Mouse (Mus musculus): ENCODE measurements around the gene Lrrc56. TPM values are rescaled to one million over a fixed set of nuclear protein-coding genes. Genes with fewer than 3 reads are reported as not detected.
A peak's percentile ranks its signal among the peaks of the same experiment; 100 is the strongest.

The Lrrc56 gene
- polyA plus RNA-seq, 1 experiment from 2014 or later = 12.9 TPM

DNA sequence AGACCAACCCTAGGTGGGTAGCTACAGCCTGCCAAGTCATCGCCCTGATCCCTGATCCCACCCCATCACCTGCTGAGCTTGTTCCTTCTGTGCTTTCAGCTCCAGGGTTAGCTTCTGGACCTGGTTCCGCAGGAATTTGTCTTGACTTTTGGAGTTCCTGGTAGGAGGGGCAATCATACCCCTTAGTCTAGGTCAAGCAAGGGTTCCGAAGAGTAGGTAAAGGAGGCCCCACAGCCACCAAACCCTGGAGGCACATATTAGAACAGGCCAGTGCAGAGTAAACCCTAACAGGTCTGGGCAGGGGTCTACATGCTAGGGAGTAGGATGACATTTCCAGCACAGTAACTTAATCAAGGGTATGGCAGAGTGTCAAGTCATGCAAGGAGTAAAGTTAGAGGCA lies 19.2 kb downstream of the Lrrc56 start:
- 80% methylated on average over 3 of the region's 3 CpGs for WGBS
- H3K9me3 ChIP-seq = no peaks in the 10 kb centered on the region

DNA sequence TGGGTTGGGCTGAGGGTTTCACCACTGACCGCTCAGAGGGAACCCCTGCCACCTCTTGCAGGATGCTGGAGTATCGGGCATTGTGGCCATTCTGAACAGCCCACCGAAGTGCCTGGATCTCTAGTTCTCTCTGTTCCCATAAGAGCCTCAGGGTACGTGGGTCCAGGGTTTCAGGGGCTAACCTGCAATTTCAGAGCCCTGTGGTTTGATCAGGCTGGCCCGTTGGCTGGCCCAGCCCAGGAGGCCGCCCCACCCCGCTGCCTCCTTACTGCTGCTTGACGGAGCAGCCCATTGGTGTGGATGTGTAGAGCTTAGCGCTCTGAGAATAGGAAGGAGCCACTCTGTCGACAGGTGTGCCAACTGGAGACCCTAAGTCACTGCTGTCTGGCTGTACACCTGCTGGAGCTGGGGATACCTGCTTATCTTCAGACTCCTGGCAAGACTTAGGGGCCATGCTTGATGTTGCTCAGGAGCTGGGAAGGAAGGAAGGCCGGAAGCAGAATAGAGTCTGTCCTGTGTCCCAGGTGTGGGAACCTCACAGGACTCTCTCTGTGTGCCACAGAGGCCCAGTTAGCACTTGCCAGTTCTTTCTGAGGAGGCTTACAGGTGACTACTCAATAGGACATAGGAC lies 19.8 kb downstream of the Lrrc56 start, which contains the start of gene Lmntd2:
Lmntd2 (minus strand) TSS at position 476 of the 631 bp plus-strand sequence.
- peak within 1 kb of the TSS; percentile 69 for H3K4me3 ChIP-seq
- no peaks in the 10 kb centered on the region for H3K9me3 ChIP-seq
- peak within 1 kb of the TSS; percentile 87 for H3K27ac ChIP-seq
- peaks cover 10% of the 10 kb centered on the region for H3K36me3 ChIP-seq
- no peaks in the 10 kb centered on the region for H3K27me3 ChIP-seq
- peak within 1 kb of the TSS; percentile 74 for H3K9ac ChIP-seq
- H3K4me1 ChIP-seq = peaks cover 19% of the 10 kb centered on the region
- ATAC-seq (ENCODE audit: low FRiP score, low read depth) = no peak
- H3K4me2 ChIP-seq (replicated peaks) = peak within 1 kb of the TSS; percentile 89
- 94% methylated on average over 11 of the region's 11 CpGs for WGBS

More for the DNA sequence above, 19.2 kb downstream of the Lrrc56 start:
- H3K4me3 ChIP-seq = no peak overlapping the region
- H3K36me3 ChIP-seq = peaks cover 4% of the 10 kb centered on the region; the same call in 1 of the 2 replicates
- no peak overlapping the region for H3K9ac ChIP-seq
- H3K27me3 ChIP-seq = no peaks in the 10 kb centered on the region
- H3K4me1 ChIP-seq = peaks cover 19% of the 10 kb centered on the region
- no peak overlapping the region for H3K4me2 ChIP-seq (replicated peaks)
- ATAC-seq (ENCODE audit: low FRiP score, low read depth) = no peak
- peak overlapping the region; percentile 4; the same call in 1 of the 2 replicates for H3K27ac ChIP-seq

DNA sequence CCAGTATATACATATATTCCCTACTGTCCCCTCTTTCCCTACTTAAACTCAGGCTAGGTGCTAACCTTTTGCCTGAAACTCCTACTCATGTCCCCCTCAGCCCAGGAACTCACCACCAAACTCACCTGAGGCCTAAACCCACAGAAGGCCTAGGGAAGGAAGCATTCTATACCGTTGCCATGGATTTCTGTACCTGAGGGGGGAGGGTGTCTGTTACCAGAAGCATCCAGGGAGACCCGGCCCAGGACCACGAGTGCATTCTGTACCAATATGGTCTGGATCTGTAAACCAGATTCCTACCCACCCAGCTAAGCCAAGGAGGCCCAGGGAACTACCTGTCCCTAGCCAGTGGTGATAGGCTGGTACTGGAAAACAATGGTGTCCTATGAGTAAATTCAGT lies 20.4 kb downstream of the Lrrc56 start:
- Histone ChIP-seq H3K4me1 (peaks cover 19% of the 10 kb centered on the region), H3K9ac (0 out of 2 replicates have a peak overlapping the region, but pooled peaks have one; percentile 19), H3K9me3 (no peaks in the 10 kb centered on the region), H3K27me3 (no peaks in the 10 kb centered on the region), H3K4me2 (replicated peaks) (no peak overlapping the region; the same call in 1 of the 2 replicates), H3K36me3 (peaks cover 16% of the 10 kb centered on the region), H3K4me3 (no peak overlapping the region), H3K27ac (peak overlapping the region; percentile 35; the same call in 1 of the 2 replicates)
- 70% methylated on average over 3 of the region's 3 CpGs for WGBS
- ATAC-seq (ENCODE audit: low FRiP score, low read depth) = no peak

DNA sequence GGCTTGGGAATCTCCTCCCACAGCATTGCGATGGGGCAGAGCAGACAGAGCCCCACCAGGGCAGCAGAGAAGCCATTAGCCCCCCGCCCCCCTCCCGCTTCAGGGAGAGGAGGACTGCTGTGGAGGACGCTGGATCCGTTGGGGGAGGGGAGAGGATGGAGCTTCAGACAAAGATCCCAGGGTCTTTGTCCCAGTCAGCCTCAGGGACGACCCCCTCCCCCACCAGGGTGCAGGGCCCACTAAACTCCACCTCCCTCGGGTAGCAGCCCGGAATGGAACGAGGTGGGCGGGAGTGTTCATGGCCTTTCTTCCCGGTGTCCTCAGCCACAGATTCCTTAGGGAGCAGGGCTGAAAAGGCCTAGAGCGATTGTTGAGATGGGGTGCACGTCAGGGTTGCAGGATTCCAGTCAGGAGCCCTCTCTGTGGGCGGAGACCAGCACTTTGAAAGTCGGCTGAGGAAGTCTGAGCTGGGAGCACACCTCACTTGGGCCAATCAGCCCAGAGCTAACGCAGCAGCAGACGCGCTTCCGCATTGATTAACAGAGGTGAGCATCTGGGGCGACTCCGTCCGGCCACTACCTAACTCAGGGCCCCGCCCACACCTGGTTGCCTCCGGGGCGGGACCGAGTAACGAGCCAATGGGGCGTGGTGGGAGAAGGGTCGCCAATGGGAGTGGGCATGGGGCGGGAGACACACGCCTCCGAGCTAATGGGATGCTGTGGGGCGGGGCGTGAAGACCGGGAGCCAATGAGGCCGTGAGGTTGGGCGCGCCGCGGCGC lies 21.3 kb downstream of the Lrrc56 start, which contains the start of gene Rassf7:
Rassf7 (plus strand) TSS at position 760 of the 779 bp plus-strand sequence.
- under 1% methylated on average over 41 of the region's 41 CpGs for WGBS
- no peaks in the 10 kb centered on the region for H3K27me3 ChIP-seq
- ATAC-seq (ENCODE audit: low FRiP score, low read depth) = peak; percentile 96
- peaks cover 22% of the 10 kb centered on the region for H3K36me3 ChIP-seq
- peak within 1 kb of the TSS; percentile 87 for H3K27ac ChIP-seq
- H3K4me2 ChIP-seq (replicated peaks) = peak within 1 kb of the TSS; percentile 89
- H3K9me3 ChIP-seq = no peaks in the 10 kb centered on the region
- peak within 1 kb of the TSS; percentile 69 for H3K4me3 ChIP-seq
- H3K4me1 ChIP-seq = peaks cover 25% of the 10 kb centered on the region
- H3K9ac ChIP-seq = peak within 1 kb of the TSS; percentile 74

DNA sequence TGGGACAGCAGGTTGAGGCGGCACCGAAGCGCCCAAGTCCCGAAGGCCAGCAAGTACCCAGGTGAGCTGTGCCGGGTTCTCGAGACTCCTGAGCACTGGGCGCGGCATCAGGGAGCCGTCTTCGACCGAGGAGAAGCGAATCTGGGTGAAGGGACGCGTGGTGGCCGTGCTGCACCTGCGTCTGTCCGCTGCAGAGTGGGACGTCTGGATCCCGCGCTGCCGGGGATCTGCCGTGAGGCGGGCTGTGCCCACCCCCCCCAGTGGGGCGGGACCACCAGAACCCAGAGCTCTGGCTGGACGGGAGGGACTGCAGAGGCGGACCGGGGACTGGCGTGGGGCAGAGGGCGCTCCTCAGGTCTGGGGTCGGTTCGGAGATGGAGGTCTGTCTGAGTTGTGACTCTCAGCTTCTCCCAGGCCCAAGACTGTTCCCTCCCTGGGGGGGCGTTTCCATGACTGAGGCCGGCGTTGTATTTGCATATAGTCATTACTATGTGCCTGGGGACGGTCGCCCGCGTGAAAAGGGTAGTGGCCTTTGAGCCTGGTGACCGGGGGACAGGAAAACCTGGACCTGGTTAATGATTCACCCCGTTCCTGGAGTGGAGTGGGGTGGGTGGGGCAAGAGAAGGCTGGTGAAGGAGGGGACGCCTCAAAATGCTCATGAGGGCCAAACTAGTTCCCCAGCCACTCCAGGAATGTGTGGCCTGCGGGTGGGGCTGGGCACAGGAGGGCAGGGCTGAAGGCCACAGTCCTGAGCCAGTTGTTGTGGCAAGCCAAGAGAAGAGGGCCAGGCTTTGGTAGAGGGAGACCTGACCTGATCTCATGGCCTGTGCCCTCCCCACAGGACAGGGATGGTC lies 22.1 kb downstream of the Lrrc56 start:
- H3K27ac ChIP-seq = peak overlapping the region; percentile 74
- under 1% methylated on average over 42 of the region's 42 CpGs for WGBS
- H3K9me3 ChIP-seq = no peaks in the 10 kb centered on the region
- H3K27me3 ChIP-seq = no peaks in the 10 kb centered on the region
- peaks cover 33% of the 10 kb centered on the region for H3K4me1 ChIP-seq
- peak overlapping the region; percentile 73 for H3K9ac ChIP-seq
- peaks cover 22% of the 10 kb centered on the region for H3K36me3 ChIP-seq
- peak; percentile 78 for ATAC-seq (ENCODE audit: low FRiP score, low read depth)
- peak overlapping the region; percentile 89 for H3K4me2 ChIP-seq (replicated peaks)
- H3K4me3 ChIP-seq = peak overlapping the region; percentile 69

DNA sequence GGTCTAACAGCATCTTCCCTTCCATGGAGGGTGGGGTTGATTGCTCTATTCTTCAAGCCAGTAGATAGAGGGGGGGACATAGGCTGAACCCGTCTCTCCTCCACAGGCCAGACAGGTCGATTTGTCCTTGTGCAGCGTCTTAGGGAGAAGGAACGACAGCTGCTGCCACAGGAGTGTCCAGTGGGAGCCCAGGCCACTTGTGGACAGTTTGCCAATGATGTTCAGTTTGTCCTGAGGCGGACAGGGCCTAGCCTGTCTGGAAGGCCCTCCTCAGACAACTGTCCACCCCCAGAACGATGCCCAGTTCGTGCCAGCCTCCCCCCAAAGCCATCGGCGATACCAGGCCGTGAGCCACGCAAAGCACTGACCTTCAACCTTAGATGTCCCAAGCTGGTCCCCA lies 22.9 kb downstream of the Lrrc56 start:
- peaks cover 36% of the 10 kb centered on the region for H3K4me1 ChIP-seq
- H3K4me2 ChIP-seq (replicated peaks) = peak overlapping the region; percentile 89
- ATAC-seq (ENCODE audit: low FRiP score, low read depth) = no peak
- WGBS = 90% methylated on average over 11 of the region's 11 CpGs
- peak overlapping the region; percentile 69 for H3K4me3 ChIP-seq
- 0 out of 2 replicates have a peak overlapping the region, but pooled peaks have one; percentile 74 for H3K27ac ChIP-seq
- H3K9ac ChIP-seq = peak overlapping the region; percentile 73
- H3K36me3 ChIP-seq = peaks cover 22% of the 10 kb centered on the region
- no peaks in the 10 kb centered on the region for H3K9me3 ChIP-seq
- no peaks in the 10 kb centered on the region for H3K27me3 ChIP-seq

DNA sequence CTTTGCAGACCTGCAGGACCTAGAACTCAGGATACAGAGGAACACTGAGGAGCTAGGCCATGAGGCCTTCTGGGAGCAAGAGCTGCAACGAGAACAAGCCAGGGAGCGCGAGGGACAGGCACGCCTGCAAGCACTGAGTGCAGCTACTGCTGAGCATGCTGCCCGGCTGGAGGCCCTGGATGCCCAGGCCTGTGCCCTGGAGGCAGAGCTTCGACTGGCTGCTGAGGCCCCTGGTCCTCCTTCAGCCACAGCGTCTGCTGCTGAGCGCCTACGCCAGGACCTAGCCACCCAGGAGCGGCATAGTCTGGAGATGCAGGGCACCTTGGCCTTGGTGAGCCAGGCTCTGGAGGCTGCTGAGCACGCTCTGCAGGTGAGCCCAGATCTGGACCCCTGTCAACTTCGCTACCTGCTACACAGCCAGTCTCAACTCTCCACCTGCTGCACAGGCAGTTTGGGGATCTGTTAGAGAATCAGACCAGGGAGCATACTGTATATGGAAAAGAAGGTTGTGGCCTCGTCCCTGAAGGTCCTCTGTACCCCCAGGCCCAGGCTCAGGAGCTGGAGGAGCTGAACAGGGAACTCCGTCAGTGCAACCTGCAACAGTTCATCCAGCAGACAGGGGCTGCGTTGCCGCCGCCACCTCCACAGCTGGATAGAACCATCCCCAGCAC lies 23.5 kb downstream of the Lrrc56 start:
- Histone ChIP-seq H3K4me1 (peaks cover 41% of the 10 kb centered on the region), H3K27me3 (no peaks in the 10 kb centered on the region), H3K4me3 (no peak overlapping the region; the same call in 1 of the 2 replicates), H3K27ac (no peak overlapping the region), H3K4me2 (replicated peaks) (peak overlapping the region; percentile 89), H3K9me3 (no peaks in the 10 kb centered on the region), H3K36me3 (peaks cover 22% of the 10 kb centered on the region), H3K9ac (peak overlapping the region; percentile 73)
- ATAC-seq (ENCODE audit: low FRiP score, low read depth) = no peak
- WGBS = 88% methylated on average over 17 of the region's 17 CpGs

DNA sequence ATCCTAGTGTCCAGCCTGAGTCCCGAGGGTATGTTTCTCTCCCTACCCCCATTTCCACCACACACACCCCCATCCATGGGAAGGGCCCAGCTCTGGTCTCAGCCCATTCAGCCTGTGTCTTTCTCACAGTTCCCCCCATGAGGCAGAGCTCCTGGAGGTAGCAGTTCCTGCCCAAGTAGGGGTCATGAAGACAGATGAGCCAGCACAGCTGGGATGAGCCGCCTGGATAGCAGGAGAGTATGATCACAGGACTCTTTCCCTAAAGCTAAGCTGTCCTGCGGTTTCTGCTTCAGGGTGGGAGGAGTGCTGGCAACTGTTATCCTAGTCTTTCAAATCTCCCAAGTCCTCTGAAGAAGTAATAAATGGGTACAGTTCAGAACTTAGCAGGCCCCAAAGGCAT lies 24.2 kb downstream of the Lrrc56 start:
- peaks cover 22% of the 10 kb centered on the region for H3K36me3 ChIP-seq
- no peak for ATAC-seq (ENCODE audit: low FRiP score, low read depth)
- H3K4me2 ChIP-seq (replicated peaks) = no peak overlapping the region
- 80% methylated on average over 3 of the region's 3 CpGs for WGBS
- no peak overlapping the region for H3K27ac ChIP-seq
- no peaks in the 10 kb centered on the region for H3K27me3 ChIP-seq
- no peak overlapping the region for H3K4me3 ChIP-seq
- H3K4me1 ChIP-seq = peaks cover 46% of the 10 kb centered on the region
- H3K9ac ChIP-seq = peak overlapping the region; percentile 45
- no peaks in the 10 kb centered on the region for H3K9me3 ChIP-seq

DNA sequence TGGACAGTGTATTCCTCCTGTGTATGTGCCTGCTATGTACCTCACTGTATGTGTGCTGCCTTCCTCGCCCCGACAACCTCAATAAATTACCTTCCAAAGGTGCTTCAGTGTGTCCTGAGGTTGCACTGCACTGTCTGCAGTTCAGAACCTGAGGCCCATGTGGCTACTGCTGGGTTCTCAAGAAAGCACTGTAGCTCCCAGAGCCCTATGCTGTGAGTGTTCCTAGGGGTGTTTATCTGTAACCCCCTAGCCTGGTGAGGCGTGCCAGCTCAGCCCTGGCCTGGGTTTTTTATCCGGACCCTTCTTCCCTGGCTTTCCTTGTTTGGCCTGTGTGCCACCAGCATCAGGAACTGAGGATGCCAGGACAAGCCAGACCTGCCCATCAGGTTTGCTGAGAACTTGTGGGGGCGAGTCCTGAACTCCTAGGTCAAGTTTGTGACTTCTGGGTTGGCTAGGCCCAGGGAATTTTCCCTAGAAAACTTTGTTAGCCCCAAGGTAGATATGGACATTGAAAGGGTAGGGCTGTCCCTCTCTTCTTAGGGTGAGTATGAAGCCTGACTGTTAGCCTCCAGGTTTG lies 24.7 kb downstream of the Lrrc56 start:
- Histone ChIP-seq H3K4me3 (no peak overlapping the region), H3K4me1 (peaks cover 46% of the 10 kb centered on the region), H3K9me3 (no peaks in the 10 kb centered on the region), H3K27ac (no peak overlapping the region), H3K4me2 (replicated peaks) (no peak overlapping the region), H3K27me3 (no peaks in the 10 kb centered on the region), H3K9ac (no peak overlapping the region), H3K36me3 (peaks cover 22% of the 10 kb centered on the region)
- no peak for ATAC-seq (ENCODE audit: low FRiP score, low read depth)
- WGBS = 80% methylated on average over 5 of the region's 5 CpGs

DNA sequence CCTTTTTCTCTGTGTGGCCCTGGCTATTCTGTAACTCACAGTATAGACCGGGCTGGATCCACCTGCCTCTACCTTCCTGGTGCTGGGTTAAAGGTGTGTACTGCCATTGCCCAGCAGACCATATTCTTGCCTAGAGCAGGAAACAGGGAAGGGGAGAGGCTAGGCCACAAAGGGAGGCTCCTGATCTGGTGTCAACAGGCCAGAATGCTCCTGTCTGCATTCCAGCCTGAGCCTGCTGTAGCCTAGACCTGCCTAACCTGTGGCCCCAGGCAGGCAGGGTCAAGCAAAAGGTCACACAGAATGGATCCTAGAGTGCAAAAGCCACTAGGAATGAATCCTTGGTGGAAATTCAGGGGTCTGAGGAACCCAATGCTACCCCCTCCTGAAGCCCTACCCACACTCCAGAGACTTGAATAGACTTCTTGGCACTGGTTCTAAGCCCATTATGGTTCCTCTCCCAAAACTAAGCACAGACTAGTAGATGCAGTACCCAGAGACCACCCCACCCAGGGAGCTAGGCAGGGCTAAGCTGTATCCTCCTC lies 25.7 kb downstream of the Lrrc56 start:
- Histone ChIP-seq H3K4me1 (peaks cover 45% of the 10 kb centered on the region), H3K4me3 (no peak overlapping the region), H3K27me3 (no peaks in the 10 kb centered on the region), H3K36me3 (peaks cover 22% of the 10 kb centered on the region), H3K4me2 (replicated peaks) (peak overlapping the region; percentile 92; the same call in 1 of the 2 replicates), H3K27ac (no peak overlapping the region), H3K9me3 (no peaks in the 10 kb centered on the region), H3K9ac (no peak overlapping the region; the same call in 1 of the 2 replicates)
- WGBS = 89% methylated on average over 1 of the region's 1 CpGs
- ATAC-seq (ENCODE audit: low FRiP score, low read depth) = no peak
